Mouse (Mus musculus) heart, embryonic 15.5 days (tissue): ENCODE measurements at regions not wholly inside any gene's neighbourhood (a gene's known extent, or its start where the extent isn't known, plus 50 kb on each side); places are given as distances from the start of the nearest gene placed in this dataset.

Experiments used
- ATAC-seq: fragments of 200-750 bp; cut with Nextera tagmentation; replicated peaks from 2 replicates; pipeline ENCODE4 v1.8.0; 2017; ENCODE audit warnings: low read depth, moderate TSS enrichment; ENCODE audit not compliant: insufficient number of reproducible peaks, insufficient read depth, low FRiP score
- H3K27ac ChIP-seq: fragments of 300-500 bp; sonication (generic); 2 replicates; pipeline ENCODE4 v1.5.1; 2015; ENCODE audit warnings: mild to moderate bottlenecking, inconsistent platforms
- H3K27me3 ChIP-seq: fragments of 300-500 bp; sonication (generic); 2 replicates; pipeline ENCODE4 v1.6.1; 2015; ENCODE audit warnings: inconsistent platforms
- H3K36me3 ChIP-seq: fragments of 300-500 bp; sonication (generic); 2 replicates; pipeline ENCODE4 v1.6.1; 2015; ENCODE audit warnings: mild to moderate bottlenecking, inconsistent platforms
- H3K4me1 ChIP-seq: fragments of 300-500 bp; sonication (generic); replicated peaks from 2 replicates; pipeline ENCODE4 v1.6.1; 2015; ENCODE audit warnings: inconsistent platforms
- H3K4me2 ChIP-seq: fragments of 300-500 bp; sonication (generic); 2 replicates; pipeline ENCODE4 v1.6.1; 2015; ENCODE audit warnings: inconsistent platforms, mild to moderate bottlenecking, moderate library complexity
- H3K4me3 ChIP-seq: fragments of 300-500 bp; sonication (generic); 2 replicates; pipeline ENCODE4 v1.5.1; 2015; ENCODE audit warnings: mild to moderate bottlenecking, inconsistent platforms
- H3K9ac ChIP-seq: fragments of 300-500 bp; sonication (generic); 2 replicates; pipeline ENCODE4 v1.6.1; 2015; ENCODE audit warnings: mild to moderate bottlenecking, inconsistent platforms
- H3K9me3 ChIP-seq: fragments of 300-500 bp; sonication (generic); replicated peaks from 2 replicates; pipeline ENCODE4 v1.6.1; 2016; ENCODE audit warnings: inconsistent platforms
- WGBS: fragments of 180-500 bp; shearing (Covaris S2); methylation state at CpG from one replicate; pipeline ENCODE4 v1.1.7; 2015; ENCODE audit warnings: mixed read lengths; 5-methylcytosine and 5-hydroxymethylcytosine counted together

DNA sequence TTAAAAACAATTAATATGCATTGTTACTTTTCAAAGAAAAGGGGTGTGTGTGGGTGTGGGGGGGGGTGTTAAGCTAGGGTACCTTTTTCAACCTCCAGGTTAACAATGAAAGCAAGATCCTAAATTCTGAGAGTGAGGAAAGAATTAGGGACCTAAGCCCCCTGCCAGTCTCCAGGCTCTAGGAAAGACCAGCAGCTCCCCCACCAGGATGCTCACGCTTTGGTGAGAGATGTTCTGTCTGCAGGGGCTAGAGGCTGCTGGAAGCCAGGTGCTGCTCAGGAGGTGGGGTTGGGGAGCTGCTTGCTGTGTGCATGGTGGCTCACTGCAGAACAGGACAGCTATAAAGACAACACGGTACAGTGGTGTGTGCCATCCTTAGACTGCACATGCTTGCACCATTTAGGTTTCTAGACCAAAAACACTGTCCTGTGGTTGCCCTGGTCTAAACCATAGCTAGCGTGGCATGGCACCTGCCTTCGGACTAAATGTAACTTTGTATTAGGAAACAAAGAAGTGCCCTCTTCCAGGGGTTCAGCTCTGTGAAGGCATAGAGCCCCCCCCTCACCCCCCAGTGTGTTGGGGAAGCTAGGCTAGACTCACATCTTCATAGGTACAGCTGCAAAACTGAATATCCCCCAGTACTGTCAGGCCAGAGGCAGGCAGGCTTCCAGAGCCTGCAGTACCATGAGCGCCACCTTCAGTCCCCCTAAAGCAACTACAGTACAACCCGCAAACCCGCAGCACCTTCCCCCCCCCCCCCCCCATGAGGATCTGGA lies 70.7 kb upstream of the Ppp2r5c start:
- ATAC-seq = no peak
- Histone ChIP-seq H3K27me3 (peaks cover 60% of the 10 kb centered on the region), H3K27ac (no peak overlapping the region), H3K4me2 (no peak overlapping the region), H3K4me3 (no peak overlapping the region), H3K4me1 (no peaks in the 10 kb centered on the region; the same call in 1 of the 2 replicates), H3K9me3 (no peaks in the 10 kb centered on the region), H3K9ac (no peak overlapping the region), H3K36me3 (no peaks in the 10 kb centered on the region)
- WGBS = 31% methylated on average over 7 of the region's 7 CpGs

GRCm38 (mm10) chr12:110376838-110377150 lies 70.1 kb upstream of the Ppp2r5c start:
- Histone ChIP-seq H3K36me3 (no peaks in the 10 kb centered on the region), H3K27me3 (peaks cover 58% of the 10 kb centered on the region), H3K4me3 (no peak overlapping the region), H3K9me3 (no peaks in the 10 kb centered on the region), H3K4me1 (no peaks in the 10 kb centered on the region; the same call in 1 of the 2 replicates), H3K27ac (no peak overlapping the region), H3K4me2 (no peak overlapping the region), H3K9ac (no peak overlapping the region)
- ATAC-seq = no peak
- WGBS = 55% methylated on average over 4 of the region's 4 CpGs

DNA sequence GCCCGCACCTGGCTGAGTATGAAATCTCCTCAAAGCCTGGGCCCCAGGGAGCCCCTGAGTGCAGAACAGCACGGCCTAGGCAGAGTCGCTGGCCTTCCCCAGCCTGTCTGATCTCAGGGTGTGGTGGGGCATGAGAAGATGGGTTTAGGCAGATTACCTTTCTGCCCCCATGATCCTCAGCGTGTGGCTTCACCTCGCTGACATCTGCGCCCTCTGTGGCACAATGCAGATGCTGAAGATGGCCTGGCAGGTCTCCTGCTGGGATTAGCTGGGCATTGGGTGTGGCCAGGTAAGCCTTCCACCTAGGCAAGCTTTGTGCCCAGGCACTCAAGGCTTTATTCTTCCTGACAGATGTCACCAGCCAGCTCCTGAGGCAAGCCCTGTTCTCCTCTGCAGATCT lies 69.6 kb upstream of the Ppp2r5c start:
- no peak for ATAC-seq
- Histone ChIP-seq H3K9ac (no peak overlapping the region), H3K4me2 (no peak overlapping the region), H3K4me1 (no peaks in the 10 kb centered on the region; the same call in 1 of the 2 replicates), H3K27me3 (peaks cover 52% of the 10 kb centered on the region), H3K9me3 (no peaks in the 10 kb centered on the region), H3K4me3 (no peak overlapping the region), H3K36me3 (no peaks in the 10 kb centered on the region), H3K27ac (no peak overlapping the region)
- 65% methylated on average over 6 of the region's 6 CpGs for WGBS

- no peaks in the 10 kb centered on the region; the same call in 1 of the 2 replicates for H3K4me1 ChIP-seq
- no peak overlapping the region for H3K4me3 ChIP-seq
- H3K36me3 ChIP-seq = no peaks in the 10 kb centered on the region
- peaks cover 48% of the 10 kb centered on the region for H3K27me3 ChIP-seq
- no peaks in the 10 kb centered on the region for H3K9me3 ChIP-seq
- no peak overlapping the region for H3K9ac ChIP-seq
- no peak overlapping the region for H3K4me2 ChIP-seq
- ATAC-seq = no peak
- 67% methylated on average over 10 of the region's 10 CpGs for WGBS
- H3K27ac ChIP-seq = no peak overlapping the region
Observed at GRCm38 (mm10) chr12:110377734-110378133, 69.2 kb upstream of the Ppp2r5c start.

GRCm38 (mm10) chr12:110378302-110378701 lies 68.6 kb upstream of the Ppp2r5c start:
- Histone ChIP-seq H3K27me3 (peaks cover 45% of the 10 kb centered on the region), H3K9ac (no peak overlapping the region), H3K4me1 (no peaks in the 10 kb centered on the region; the same call in 1 of the 2 replicates), H3K36me3 (no peaks in the 10 kb centered on the region), H3K4me2 (no peak overlapping the region), H3K9me3 (no peaks in the 10 kb centered on the region), H3K27ac (no peak overlapping the region), H3K4me3 (no peak overlapping the region)
- 77% methylated on average over 5 of the region's 5 CpGs for WGBS
- no peak for ATAC-seq

- Histone ChIP-seq H3K9me3 (no peaks in the 10 kb centered on the region), H3K36me3 (no peaks in the 10 kb centered on the region), H3K27me3 (peaks cover 32% of the 10 kb centered on the region), H3K4me2 (no peak overlapping the region), H3K27ac (no peak overlapping the region), H3K9ac (no peak overlapping the region), H3K4me3 (no peak overlapping the region), H3K4me1 (no peaks in the 10 kb centered on the region)
- ATAC-seq = no peak
- 72% methylated on average over 12 of the region's 12 CpGs for WGBS
Observed at GRCm38 (mm10) chr12:110379721-110380120, 67.2 kb upstream of the Ppp2r5c start.

GRCm38 (mm10) chr12:110380831-110381750 lies 65.8 kb upstream of the Ppp2r5c start:
- Histone ChIP-seq H3K4me1 (no peaks in the 10 kb centered on the region), H3K4me2 (no peak overlapping the region), H3K9ac (no peak overlapping the region), H3K9me3 (no peaks in the 10 kb centered on the region), H3K4me3 (no peak overlapping the region), H3K27me3 (peaks cover 20% of the 10 kb centered on the region), H3K27ac (no peak overlapping the region), H3K36me3 (no peaks in the 10 kb centered on the region)
- ATAC-seq = no peak; the same call in 1 of the 2 replicates
- WGBS = 44% methylated on average over 25 of the region's 25 CpGs

DNA sequence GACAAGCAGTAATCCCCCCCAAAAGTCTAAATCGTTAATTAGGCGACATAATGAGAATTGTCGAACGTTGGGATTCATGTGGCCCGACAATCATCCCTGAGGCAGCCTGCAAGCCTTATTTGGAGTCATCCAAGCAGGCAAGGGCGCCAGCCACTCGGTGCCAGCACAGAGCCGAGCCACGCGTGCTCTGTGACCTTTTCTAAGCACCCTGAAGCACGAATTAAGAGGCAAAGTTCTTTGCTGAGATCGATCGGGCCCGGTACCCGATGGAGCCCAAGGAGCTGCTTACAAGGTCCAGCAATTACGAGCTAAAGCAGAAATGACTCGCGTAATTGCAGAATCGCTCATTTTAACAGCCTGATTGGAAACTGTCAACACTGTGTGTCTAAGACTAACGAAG lies 61.9 kb upstream of the Ppp2r5c start:
- Histone ChIP-seq H3K9me3 (no peaks in the 10 kb centered on the region), H3K4me3 (no peak overlapping the region), H3K9ac (no peak overlapping the region), H3K4me1 (no peaks in the 10 kb centered on the region), H3K36me3 (no peaks in the 10 kb centered on the region), H3K4me2 (no peak overlapping the region), H3K27ac (no peak overlapping the region), H3K27me3 (0 out of 2 replicates have a peak, but pooled peaks cover 7% of the 10 kb centered on the region)
- ATAC-seq = no peak
- WGBS = 78% methylated on average over 20 of the region's 20 CpGs

DNA sequence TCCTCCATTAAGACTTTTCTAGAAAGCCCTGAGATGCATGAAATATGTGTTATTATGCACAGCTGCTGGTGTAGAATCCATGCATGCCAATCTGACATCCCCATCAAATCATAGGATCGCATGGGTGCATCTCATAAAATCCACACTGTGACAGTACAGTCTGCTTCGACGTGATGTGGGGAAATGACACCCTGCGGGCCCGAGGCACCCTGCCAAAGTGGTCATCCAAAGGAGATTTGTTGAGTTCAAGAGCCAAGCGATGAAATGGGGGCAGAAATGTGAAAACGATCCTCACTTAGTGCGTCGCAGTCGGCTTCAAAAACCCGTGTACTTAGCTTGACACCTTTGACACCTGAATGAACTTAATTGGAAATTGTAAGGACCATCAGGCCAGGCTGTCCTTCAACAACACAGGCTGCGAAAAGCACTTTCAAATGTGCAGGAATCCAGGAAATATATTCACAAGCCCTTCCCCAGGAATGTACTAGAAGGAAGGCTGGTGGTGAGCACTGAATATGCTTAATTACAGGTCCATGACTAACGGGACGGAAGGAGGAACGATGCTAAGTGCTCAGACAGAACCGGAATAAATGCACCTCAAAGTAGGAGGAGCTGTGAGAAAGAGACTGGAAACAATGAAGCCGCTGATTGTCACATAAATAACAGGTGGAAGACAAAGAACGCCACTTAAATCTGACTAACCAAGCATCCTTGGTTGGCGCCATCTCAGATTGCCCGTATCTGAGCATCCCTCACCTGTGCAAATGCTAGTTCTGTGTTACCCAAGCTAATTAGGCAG lies 60.9 kb upstream of the Ppp2r5c start:
- no peaks in the 10 kb centered on the region for H3K4me1 ChIP-seq
- H3K9ac ChIP-seq = no peak overlapping the region
- H3K4me3 ChIP-seq = no peak overlapping the region
- H3K27ac ChIP-seq = no peak overlapping the region
- H3K4me2 ChIP-seq = no peak overlapping the region
- no peak for ATAC-seq
- H3K27me3 ChIP-seq = 0 out of 2 replicates have a peak, but pooled peaks cover 3% of the 10 kb centered on the region
- H3K9me3 ChIP-seq = no peaks in the 10 kb centered on the region
- no peaks in the 10 kb centered on the region for H3K36me3 ChIP-seq
- 77% methylated on average over 20 of the region's 20 CpGs for WGBS

- no peak for ATAC-seq
- no peaks in the 10 kb centered on the region for H3K36me3 ChIP-seq
- H3K27me3 ChIP-seq = no peaks in the 10 kb centered on the region
- no peak overlapping the region for H3K4me3 ChIP-seq
- 80% methylated on average over 11 of the region's 11 CpGs for WGBS
- no peak overlapping the region for H3K4me2 ChIP-seq
- H3K27ac ChIP-seq = no peak overlapping the region
- no peak overlapping the region for H3K9ac ChIP-seq
- H3K4me1 ChIP-seq = no peaks in the 10 kb centered on the region
- H3K9me3 ChIP-seq = no peaks in the 10 kb centered on the region
Observed at GRCm38 (mm10) chr12:110387056-110387455, 59.9 kb upstream of the Ppp2r5c start.

GRCm38 (mm10) chr12:110387567-110387966 lies 59.4 kb upstream of the Ppp2r5c start:
- Histone ChIP-seq H3K27me3 (no peaks in the 10 kb centered on the region), H3K9ac (no peak overlapping the region), H3K4me2 (no peak overlapping the region), H3K36me3 (no peaks in the 10 kb centered on the region), H3K9me3 (no peaks in the 10 kb centered on the region), H3K4me1 (no peaks in the 10 kb centered on the region), H3K4me3 (no peak overlapping the region), H3K27ac (no peak overlapping the region)
- ATAC-seq = no peak
- 77% methylated on average over 4 of the region's 4 CpGs for WGBS
